Mouse (Mus musculus) adrenal gland, adult 8-10 months (tissue): ENCODE measurements around the gene Mapk9. TPM values are rescaled to one million over a fixed set of nuclear protein-coding genes. Genes with fewer than 3 reads are reported as not detected.

Experiments
- DNase-seq: peaks from one replicate; pipeline ENCODE4 v3.0.0; 2022
- microRNA-seq, 2 experiments: library from miRNA; unstranded; fragments of <30 nt; microRNA quantifications; one replicate each; pipeline ENCODE4 v1.2.0; 2022
- total RNA-seq, 4 experiments: library from RNA; stranded (reverse); gene quantifications; 2 replicates each; pipeline ENCODE4 v1.2.4; 2022

The Mapk9 gene
- total RNA-seq, 4 experiments from 2014 or later = 71.4 to 99.2 (median 87.3) TPM

DNA sequence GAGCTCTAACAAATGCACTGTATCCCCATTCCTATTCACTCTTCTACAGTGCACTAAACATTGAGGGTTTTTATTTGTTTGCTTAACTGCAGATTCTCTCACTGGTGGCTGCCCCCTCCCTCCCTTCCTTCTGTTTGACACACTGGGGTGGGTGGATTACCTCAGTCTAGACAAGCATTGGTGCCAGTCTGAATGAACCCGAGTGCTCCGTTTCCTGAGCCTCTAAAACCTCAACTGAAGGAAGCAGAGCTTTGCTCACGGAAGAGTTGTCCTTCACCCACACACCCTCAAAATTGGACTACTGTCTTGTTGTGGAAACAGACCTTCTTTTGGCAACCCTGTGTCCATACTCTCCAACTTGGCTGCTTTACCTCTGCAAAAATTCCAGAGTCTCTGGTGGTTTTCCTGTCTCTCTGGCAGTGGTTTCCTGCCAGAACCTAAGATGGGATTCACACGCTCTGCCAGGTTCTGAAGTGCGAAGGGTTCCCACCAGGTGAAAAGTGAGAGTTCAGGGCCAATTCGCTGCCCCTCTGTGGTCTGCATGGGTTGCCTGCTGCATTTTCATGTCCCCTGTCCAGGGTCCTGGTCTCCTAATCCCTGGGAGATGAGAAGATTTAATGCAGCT lies 49.5 kb downstream of the Mapk9 start:
- no peak for DNase-seq

DNA sequence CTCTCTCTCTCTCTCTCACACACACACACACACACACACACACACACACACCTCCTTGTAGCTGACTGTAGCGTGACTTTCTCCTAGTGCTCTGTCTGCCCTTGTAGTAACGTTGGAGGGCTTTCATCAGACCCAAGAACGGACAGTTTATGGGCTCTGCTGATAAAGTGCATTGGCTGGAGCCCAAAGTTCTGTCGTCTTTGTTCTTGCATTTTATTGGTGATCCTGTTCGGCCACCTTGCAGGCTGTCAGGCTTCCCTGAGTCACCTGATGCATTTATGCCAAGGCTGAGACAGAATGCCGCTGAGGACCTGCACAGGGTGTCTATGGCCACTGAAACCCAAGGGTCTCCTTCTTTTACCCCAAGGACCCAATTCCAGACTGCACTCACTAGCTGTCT lies 53.5 kb downstream of the Mapk9 start:
- peak; percentile 69 for DNase-seq

DNA sequence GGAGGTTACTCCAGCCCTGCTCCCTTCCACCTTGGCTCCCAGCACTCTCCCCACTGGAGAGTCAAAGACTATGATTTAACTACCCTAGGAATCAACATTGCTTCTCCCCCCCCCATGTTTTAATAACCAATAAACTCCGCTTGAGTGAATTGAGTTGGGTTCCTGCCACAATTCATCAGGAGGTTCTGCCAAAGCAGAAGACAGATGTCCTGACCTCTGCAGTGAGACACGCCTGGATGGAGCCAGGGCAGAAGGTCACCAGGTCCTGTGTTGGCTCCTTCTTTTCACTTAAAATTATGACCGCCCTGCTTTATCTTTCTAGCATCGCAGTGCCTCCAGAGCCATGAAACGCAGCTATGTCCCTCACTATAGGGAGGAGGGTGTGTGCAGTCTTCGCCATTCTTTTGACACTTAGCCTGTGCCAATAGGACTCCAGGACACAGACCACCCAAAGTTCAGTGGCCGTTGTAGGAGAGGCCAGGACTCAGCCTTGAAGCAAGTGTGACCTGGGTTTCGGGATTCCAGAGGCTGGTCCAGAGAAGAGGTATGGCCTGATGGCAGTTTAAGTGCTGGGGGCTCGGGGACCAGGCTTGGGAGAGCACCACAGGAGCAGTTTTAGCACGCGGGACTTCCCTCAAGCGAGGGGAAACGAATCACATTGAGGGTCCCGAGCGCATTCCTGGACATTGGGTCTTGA lies 54.6 kb downstream of the Mapk9 start:
- DNase-seq = no peak

GRCm38 (mm10) chr11:49901659-49902458 lies 55.3 kb downstream of the Mapk9 start, which contains the start of gene Rasgef1c:
Rasgef1c (plus strand) TSS chr11:49901835.
- DNase-seq = no peak

GRCm38 (mm10) chr11:49903333-49903732 lies 56.8 kb downstream of the Mapk9 start:
- no peak for DNase-seq

- no peak for DNase-seq
Measured at GRCm38 (mm10) chr11:49918521-49919180, 72.1 kb downstream of the Mapk9 start.

GRCm38 (mm10) chr11:49919304-49919703 lies 72.8 kb downstream of the Mapk9 start:
- no peak for DNase-seq

DNA sequence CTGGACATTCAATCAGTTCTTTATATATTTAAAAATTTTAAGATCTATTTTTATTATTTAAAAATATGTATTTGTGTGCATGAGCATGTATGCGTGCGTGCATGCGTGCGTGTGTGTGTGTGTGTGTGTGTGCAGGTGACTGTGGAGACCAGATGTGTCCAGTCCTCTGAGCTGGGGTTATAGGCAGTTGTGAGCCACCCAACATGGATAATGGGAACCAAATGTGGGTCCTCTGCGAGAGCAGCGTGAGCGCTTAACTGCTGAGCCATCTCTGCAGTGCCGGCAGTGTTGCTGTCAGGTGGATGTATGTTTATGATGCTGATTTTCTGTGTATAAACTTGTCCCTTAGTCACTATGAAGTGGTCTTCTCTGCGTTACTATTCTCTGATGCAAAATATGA lies 77.0 kb downstream of the Mapk9 start:
- DNase-seq = no peak

- DNase-seq = no peak
Measured at GRCm38 (mm10) chr11:49926183-49926582, 79.6 kb downstream of the Mapk9 start.

GRCm38 (mm10) chr11:49927169-49927568 lies 80.6 kb downstream of the Mapk9 start:
- no peak for DNase-seq

DNA sequence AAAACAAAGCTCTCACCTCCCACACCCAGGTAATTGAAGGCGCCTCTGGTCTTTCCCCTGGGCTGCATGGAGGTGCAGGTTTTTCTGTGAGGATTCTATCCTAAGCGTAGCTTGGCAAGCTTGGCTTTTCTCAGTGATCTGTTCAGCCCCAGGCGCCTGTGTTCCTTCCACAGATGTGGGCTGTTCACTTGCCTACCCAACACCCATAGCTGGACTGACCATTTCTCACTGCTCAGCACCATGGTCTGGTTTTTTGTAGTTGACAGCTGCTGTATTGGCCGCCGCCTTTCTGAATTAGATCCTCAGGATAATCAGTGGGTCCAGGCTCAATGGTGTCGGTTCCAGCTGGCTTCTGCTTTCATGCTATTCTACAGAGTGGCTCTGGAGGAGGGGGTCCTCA lies 81.1 kb downstream of the Mapk9 start:
- no peak for DNase-seq

DNA sequence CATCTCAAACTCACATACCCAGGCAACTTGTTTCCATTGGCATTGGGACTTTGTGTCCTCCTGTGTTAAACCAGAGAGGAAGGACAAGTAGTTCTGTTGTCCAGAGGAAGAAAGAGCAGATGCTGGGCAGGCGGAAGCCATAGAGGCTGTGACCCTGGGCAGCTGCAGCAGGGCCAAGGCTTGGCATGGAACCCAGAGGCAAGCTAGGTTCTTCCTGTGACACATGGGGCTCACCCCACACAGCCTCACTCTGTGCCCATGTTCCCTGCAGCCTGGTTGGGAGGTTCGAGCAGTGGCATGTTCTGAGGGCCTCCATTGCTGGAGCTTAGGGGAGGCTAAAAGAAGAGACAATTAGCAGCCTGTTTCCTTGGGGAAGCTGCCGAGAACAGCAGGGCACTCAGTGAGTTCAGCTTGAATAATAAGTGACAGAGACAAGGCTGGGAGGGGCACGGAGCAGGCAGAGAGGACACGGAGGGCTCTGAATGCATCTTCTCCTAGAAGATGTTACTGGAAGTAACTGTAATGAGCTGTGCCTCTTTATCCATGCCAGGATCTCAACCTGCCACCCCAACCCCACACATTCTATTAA lies 84.6 kb downstream of the Mapk9 start:
- peak; percentile 22 for DNase-seq

- peak; percentile 15 for DNase-seq
Measured at GRCm38 (mm10) chr11:49931853-49932252, 85.3 kb downstream of the Mapk9 start.

- no peak for DNase-seq
Measured at GRCm38 (mm10) chr11:49933811-49934210, 87.3 kb downstream of the Mapk9 start.

- no peak for DNase-seq
Measured at GRCm38 (mm10) chr11:49934322-49934721, 87.8 kb downstream of the Mapk9 start.

Small RNAs within 50 kb of the gene (microRNA-seq; reads per million reads assigned to microRNA genes)
- gene Gm23492 = 0 reads per million in 2 experiments

Other genes with a start within 250 kb of the Mapk9 start
- 10 to 100 TPM; 19.3 to 29.5 (median 23.4) TPM for gene Flt4, start 237.5 kb upstream of the Mapk9 start, total RNA-seq
- not detected for gene Scgb3a1, start 183.1 kb upstream of the Mapk9 start, total RNA-seq
- gene Cnot6, start 134.0 kb upstream of the Mapk9 start, total RNA-seq = 10 to 100 TPM; 44.0 to 63.2 (median 51.9) TPM
- gene Gfpt2, start 52.6 kb upstream of the Mapk9 start, total RNA-seq = 1 to 10 TPM; 3.5 to 4.9 (median 4.4) TPM
- 1 to 10 TPM in 1 of 4 experiments, under 1 TPM in 3; 0.67 to 1.1 (median 0.82) TPM for gene Rasgef1c, start 55.1 kb downstream of the Mapk9 start, total RNA-seq
- gene Rnf130, start 178.6 kb downstream of the Mapk9 start, total RNA-seq = 100 to 1,000 TPM; 103 to 148 (median 134) TPM